Mouse (Mus musculus): ENCODE measurements around the gene Marf1.

GRCm38 (mm10) chr16:14147712-14148111 lies 15.4 kb downstream of the Marf1 start:
- TF ChIP-seq POLR2A (IDR thresholded peaks at IDR 0.05; ENCODE audit: insufficient read depth, low read depth, low read length) (no peak), CTCF (IDR thresholded peaks at IDR 0.05; ENCODE audit: insufficient read depth, low read depth, low read length) (no peak)
